Mouse (Mus musculus) liver, adult 2 months (tissue): ENCODE data around the gene Gm31371. TPM values are rescaled to one million over a fixed set of nuclear protein-coding genes. Genes with fewer than 3 reads are reported as not detected.
"Not testable (repeated sequence)": the region's sequence is repeated elsewhere in the genome, so short reads cannot be mapped to it uniquely, and the experiment has no call there.

Experiments
- DNase-seq: peaks from one replicate; pipeline ENCODE4 v3.0.0-alpha.2; 2011; ENCODE audit warnings: low read depth, low spot score; ENCODE audit errors: extremely low read depth
- H3K27ac ChIP-seq: fragments of 200-500 bp; replicated peaks from 2 replicates; pipeline ENCODE4 v1.5.1; 2012; ENCODE audit warnings: low read depth, mild to moderate bottlenecking, control low read depth, inconsistent platforms, low read length; ENCODE audit not compliant: insufficient read depth
- H3K27me3 ChIP-seq: fragments of 200-500 bp; 2 replicates; pipeline ENCODE4 v1.6.1; 2012; ENCODE audit warnings: mild to moderate bottlenecking, moderate library complexity, low read length, inconsistent platforms; ENCODE audit not compliant: control insufficient read depth, insufficient read depth
- H3K36me3 ChIP-seq: fragments of 200-500 bp; 2 replicates; pipeline ENCODE4 v1.6.1; 2012; ENCODE audit warnings: low read length, inconsistent platforms; ENCODE audit not compliant: control insufficient read depth, insufficient read depth
- H3K4me1 ChIP-seq: fragments of 200-500 bp; 2 replicates; pipeline ENCODE4 v1.6.1; 2011; ENCODE audit warnings: low read length; ENCODE audit not compliant: control insufficient read depth, insufficient read depth
- H3K4me3 ChIP-seq: fragments of 200-500 bp; 2 replicates; pipeline ENCODE4 v1.5.1; 2011; ENCODE audit warnings: low read depth, mild to moderate bottlenecking, control low read depth, low read length, moderate library complexity; ENCODE audit not compliant: insufficient read depth
- H3K79me2 ChIP-seq: fragments of 200-500 bp; 2 replicates; pipeline ENCODE4 v1.6.1; 2012; ENCODE audit warnings: inconsistent platforms, mild to moderate bottlenecking, low read length, moderate library complexity; ENCODE audit not compliant: control insufficient read depth, insufficient read depth
- H3K9ac ChIP-seq: fragments of 200-500 bp; 2 replicates; pipeline ENCODE4 v1.6.1; 2012; ENCODE audit warnings: low read depth, mild to moderate bottlenecking, control low read depth, inconsistent platforms, low read length
- WGBS: fragments of 180-500 bp; shearing (Covaris S2); methylation state at CpG from one replicate; pipeline ENCODE4 v1.1.7; 2018; 5-methylcytosine and 5-hydroxymethylcytosine counted together
- polyA plus RNA-seq: library from polyadenylated mRNA; depleted of rRNA; stranded (reverse); fragments of >200 nt; gene quantifications from 2 replicates; pipeline ENCODE4 v1.2.3, GENCODE M21; 2012; rRNA removed
- total RNA-seq: library from RNA; depleted of rRNA; stranded (reverse); fragments of >200 nt; gene quantifications from 2 replicates; pipeline ENCODE4 v1.2.3, GENCODE M21; 2014; rRNA removed

Gm31371 gene
- total RNA-seq, result not detected in 2 replicates
- not detected in 2 replicates for polyA plus RNA-seq

DNA sequence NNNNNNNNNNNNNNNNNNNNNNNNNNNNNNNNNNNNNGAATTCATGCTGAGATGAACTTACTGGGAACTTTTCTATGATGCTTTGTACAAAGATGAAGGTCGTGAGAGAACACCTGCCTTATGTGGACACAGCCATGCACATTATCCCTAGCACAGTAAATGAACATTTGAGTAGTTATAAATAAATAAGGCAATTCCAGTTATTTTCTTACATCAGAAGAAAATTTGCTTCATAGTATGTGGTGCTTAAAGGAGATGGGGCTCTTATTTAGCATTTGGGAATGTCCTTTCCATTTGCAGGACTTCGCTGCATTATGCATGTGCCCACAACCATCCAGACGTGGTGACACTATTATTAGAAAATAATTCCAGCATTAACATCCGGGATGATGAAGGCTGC, at the start of gene Gm31371:
Gene Gm31371, plus strand, starts transcription at position 301 of the 400 bp plus-strand sequence.
- H3K27me3 ChIP-seq, H3K36me3 ChIP-seq, H3K79me2 ChIP-seq, DNase-seq, H3K4me1 ChIP-seq, H3K27ac ChIP-seq, H3K4me3 ChIP-seq, H3K9ac ChIP-seq: not testable (repeated sequence)
- WGBS, result 55% methylated on average over 3 of the region's 4 CpGs

DNA sequence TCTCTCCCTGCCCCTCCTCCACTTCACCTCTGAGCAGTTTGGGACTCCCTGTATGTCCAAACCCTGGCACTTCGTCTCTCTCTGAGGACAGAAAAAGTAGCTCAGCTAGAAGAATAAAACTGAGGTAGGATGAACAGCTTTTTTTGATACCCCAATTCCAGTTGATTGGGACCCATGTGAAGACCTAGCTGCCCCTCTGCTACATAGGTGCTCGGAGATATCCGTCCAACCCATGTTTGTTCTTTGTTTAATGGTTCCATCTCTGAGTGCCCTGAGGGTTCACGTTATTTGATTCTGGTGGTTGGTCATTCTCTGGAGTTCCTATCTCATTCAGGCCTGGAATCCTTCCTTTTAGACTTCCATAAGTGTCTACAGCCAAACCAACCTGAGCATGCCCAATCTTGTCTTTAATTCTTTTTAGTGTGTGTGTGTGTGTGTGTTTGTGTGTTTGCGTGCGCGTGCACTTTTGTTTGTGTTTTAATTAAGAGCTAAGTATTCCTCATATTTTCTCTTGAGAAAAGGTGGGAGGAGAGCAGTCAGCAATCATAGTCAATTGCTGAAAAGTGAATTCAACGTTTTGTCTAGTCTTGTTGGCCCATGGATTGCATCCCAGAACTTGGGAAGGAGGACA, 3.3 kb downstream of the Gm31371 start:
- DNase-seq, result not testable (repeated sequence)
- 78% methylated on average over 8 of the region's 8 CpGs for WGBS

DNA sequence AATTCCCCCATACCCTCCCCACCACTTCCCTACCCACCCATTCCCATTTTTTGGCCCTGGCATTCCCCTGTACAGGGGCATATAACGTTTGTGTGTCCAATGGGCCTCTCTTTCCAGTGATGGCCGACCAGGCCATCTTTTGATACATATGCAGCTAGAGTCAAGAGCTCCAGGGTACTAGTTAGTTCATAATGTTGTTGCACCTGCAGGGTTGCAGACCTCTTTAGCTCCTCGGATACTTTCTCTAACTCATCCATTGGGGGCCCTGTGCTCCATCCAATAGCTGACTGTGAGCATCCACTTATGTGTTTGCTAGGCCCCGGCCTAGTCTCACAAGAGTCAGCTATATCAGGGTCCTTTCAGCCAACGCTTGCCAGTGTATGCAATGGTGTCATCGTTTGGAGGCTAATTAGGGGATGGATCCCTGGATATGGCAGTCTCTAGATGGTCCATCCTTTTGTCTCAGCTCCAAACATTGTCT, 5.7 kb downstream of the Gm31371 start:
- H3K36me3 ChIP-seq, H3K4me3 ChIP-seq, H3K9ac ChIP-seq, DNase-seq, H3K27me3 ChIP-seq, H3K4me1 ChIP-seq, H3K79me2 ChIP-seq, H3K27ac ChIP-seq: not testable (repeated sequence)
- WGBS, result 80% methylated on average over 5 of the region's 6 CpGs

More for the DNA sequence above, 3.3 kb downstream of the Gm31371 start:
- not testable (repeated sequence) for H3K79me2 ChIP-seq, H3K27me3 ChIP-seq, H3K9ac ChIP-seq, H3K4me3 ChIP-seq, H3K4me1 ChIP-seq, H3K27ac ChIP-seq, H3K36me3 ChIP-seq

DNA sequence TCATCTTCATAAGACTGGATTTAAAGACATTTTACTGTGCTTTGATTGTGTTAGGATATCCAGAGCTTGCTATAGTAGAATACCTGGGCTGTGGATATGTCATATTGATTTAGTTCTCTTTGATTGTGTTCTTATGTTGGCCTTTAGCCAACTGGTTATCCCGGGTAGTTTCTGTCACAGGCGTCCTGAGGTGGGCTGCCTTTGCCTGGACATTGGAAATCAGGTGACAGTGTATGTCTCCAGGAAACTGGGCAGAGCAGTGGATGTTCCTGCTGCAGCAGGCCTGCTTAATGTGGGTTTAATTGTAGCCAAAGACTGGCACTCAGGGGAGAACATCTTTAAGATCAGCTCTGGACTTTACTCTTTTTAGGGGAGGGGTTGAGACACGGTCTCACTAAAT, 15.9 kb downstream of the Gm31371 start:
- WGBS, result 57% methylated on average over 2 of the region's 3 CpGs

DNA sequence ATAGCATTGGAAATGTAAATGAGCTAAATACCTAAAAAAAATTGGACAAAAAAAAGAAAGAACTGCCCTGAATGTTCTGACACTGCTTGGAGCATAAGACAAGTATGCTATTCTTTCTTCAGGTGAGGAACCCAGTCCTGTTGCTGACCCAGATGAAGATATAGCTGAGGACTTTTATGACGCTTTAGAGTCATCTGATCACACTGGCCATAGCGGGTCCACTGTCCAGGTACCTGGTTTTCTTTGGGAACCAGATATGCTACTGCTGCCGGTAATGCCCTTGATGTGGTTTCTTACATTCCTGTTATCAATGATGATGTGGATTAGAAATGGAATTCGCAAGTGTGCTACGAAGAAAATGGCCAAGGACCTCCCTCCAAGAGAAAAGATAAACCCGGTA, 31.1 kb downstream of the Gm31371 start:
- H3K4me3 ChIP-seq, H3K79me2 ChIP-seq, H3K27me3 ChIP-seq, H3K9ac ChIP-seq, H3K4me1 ChIP-seq, DNase-seq, H3K27ac ChIP-seq, H3K36me3 ChIP-seq: not testable (repeated sequence)
- WGBS, result 88% methylated on average over 1 of the region's 6 CpGs

More for the DNA sequence above, 15.9 kb downstream of the Gm31371 start:
- H3K27me3 ChIP-seq, H3K36me3 ChIP-seq, DNase-seq, H3K79me2 ChIP-seq, H3K9ac ChIP-seq, H3K4me3 ChIP-seq, H3K27ac ChIP-seq, H3K4me1 ChIP-seq: not testable (repeated sequence)

DNA sequence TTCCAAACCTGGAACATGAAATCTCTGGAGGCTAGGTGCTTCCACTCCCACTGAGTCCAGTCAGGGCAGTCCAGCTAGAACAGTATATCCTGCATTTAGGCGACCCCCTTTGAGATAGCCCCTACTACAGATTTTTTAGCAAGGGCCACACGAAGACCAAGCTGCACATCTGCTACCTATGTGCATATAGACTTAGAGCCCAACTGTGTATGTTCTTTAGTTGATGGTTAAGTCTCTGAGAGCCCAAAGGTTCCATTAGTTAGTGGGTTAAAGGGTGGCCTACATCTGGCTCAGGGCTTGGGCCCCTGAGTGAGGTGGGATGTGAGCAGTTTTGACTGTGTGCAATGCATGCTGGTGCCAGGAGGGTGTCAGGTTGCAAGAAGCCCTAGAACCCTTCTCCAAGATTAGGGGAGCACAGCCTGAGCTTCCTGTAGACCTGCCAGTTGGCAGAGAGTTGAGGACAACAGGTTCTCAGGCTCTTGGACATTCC, 32.4 kb downstream of the Gm31371 start:
- H3K4me3 ChIP-seq, H3K4me1 ChIP-seq, H3K79me2 ChIP-seq, H3K36me3 ChIP-seq, H3K27ac ChIP-seq, H3K27me3 ChIP-seq, DNase-seq, H3K9ac ChIP-seq: not testable (repeated sequence)
- 63% methylated on average over 2 of the region's 2 CpGs for WGBS
